Mouse (Mus musculus): Measurements from ENCODE around the gene Hal. TPM values are rescaled to one million over a fixed set of nuclear protein-coding genes. Genes with fewer than 3 reads are reported as not detected.
"Not testable (repeated sequence)": the region's sequence is repeated elsewhere in the genome, so short reads cannot be mapped to it uniquely, and the experiment has no call there.

Hal gene
- polyA plus RNA-seq, 1 experiment from 2014 or later: not detected

- H3K27me3 ChIP-seq (ENCODE audit: control insufficient read depth, insufficient read depth, low read length): no peaks in the 10 kb centered on the region; the same call in 1 of the 2 replicates
- DNase-seq (ENCODE audit: low spot score, missing footprints) (no peak), ATAC-seq (ENCODE audit: low FRiP score) (no peak)
- no peak overlapping the region for H3K27ac ChIP-seq (ENCODE audit: low read depth, low read length)
- H3K9me3 ChIP-seq (ENCODE audit: control insufficient read depth, low read length): no peaks in the 10 kb centered on the region
- no peak overlapping the region for H3K4me3 ChIP-seq (ENCODE audit: low read depth, low read length)
- no peak overlapping the region for H3K9ac ChIP-seq (ENCODE audit: low read length)
- peaks cover 4% of the 10 kb centered on the region; the same call in 1 of the 2 replicates for H3K4me1 ChIP-seq (ENCODE audit: control insufficient read depth, insufficient read depth, low read length)
- no peak overlapping the region for H3K4me2 ChIP-seq
- WGBS: 53% methylated on average over 6 of the region's 6 CpGs
- no peaks in the 10 kb centered on the region for H3K36me3 ChIP-seq (ENCODE audit: control insufficient read depth, insufficient read depth, low read length)
Measured at GRCm38 (mm10) chr10:93543176-93543575, 54.6 kb downstream of the Hal start.

GRCm38 (mm10) chr10:93544172-93544571 lies 55.6 kb downstream of the Hal start:
- Histone ChIP-seq H3K4me3 (ENCODE audit: low read depth, low read length) (no peak overlapping the region), H3K9me3 (ENCODE audit: control insufficient read depth, low read length) (no peaks in the 10 kb centered on the region), H3K4me2 (no peak overlapping the region), H3K4me1 (ENCODE audit: control insufficient read depth, insufficient read depth, low read length) (peaks cover 4% of the 10 kb centered on the region; the same call in 1 of the 2 replicates), H3K9ac (ENCODE audit: low read length) (no peak overlapping the region), H3K27me3 (ENCODE audit: control insufficient read depth, insufficient read depth, low read length) (no peaks in the 10 kb centered on the region), H3K36me3 (ENCODE audit: control insufficient read depth, insufficient read depth, low read length) (no peaks in the 10 kb centered on the region), H3K27ac (ENCODE audit: low read depth, low read length) (no peak overlapping the region)
- no peak for DNase-seq (ENCODE audit: low spot score, missing footprints)
- 79% methylated on average over 5 of the region's 5 CpGs for WGBS
- ATAC-seq (ENCODE audit: low FRiP score): no peak

- H3K9me3 ChIP-seq (ENCODE audit: control insufficient read depth, low read length): no peaks in the 10 kb centered on the region
- H3K9ac ChIP-seq (ENCODE audit: low read length): no peak overlapping the region
- WGBS: 92% methylated on average over 4 of the region's 4 CpGs
- no peak for DNase-seq (ENCODE audit: low spot score, missing footprints)
- no peaks in the 10 kb centered on the region for H3K4me1 ChIP-seq (ENCODE audit: control insufficient read depth, insufficient read depth, low read length)
- no peak overlapping the region for H3K4me2 ChIP-seq
- no peak overlapping the region for H3K27ac ChIP-seq (ENCODE audit: low read depth, low read length)
- no peaks in the 10 kb centered on the region for H3K36me3 ChIP-seq (ENCODE audit: control insufficient read depth, insufficient read depth, low read length)
- no peak overlapping the region for H3K4me3 ChIP-seq (ENCODE audit: low read depth, low read length)
- H3K27me3 ChIP-seq (ENCODE audit: control insufficient read depth, insufficient read depth, low read length): no peaks in the 10 kb centered on the region
- no peak for ATAC-seq (ENCODE audit: low FRiP score)
Measured at GRCm38 (mm10) chr10:93547741-93548270, 59.2 kb downstream of the Hal start.

GRCm38 (mm10) chr10:93548991-93549390 lies 60.4 kb downstream of the Hal start:
- Histone ChIP-seq H3K9me3 (ENCODE audit: control insufficient read depth, low read length) (no peaks in the 10 kb centered on the region), H3K9ac (ENCODE audit: low read length) (no peak overlapping the region), H3K4me3 (ENCODE audit: low read depth, low read length) (no peak overlapping the region), H3K27ac (ENCODE audit: low read depth, low read length) (no peak overlapping the region), H3K4me2 (no peak overlapping the region), H3K27me3 (ENCODE audit: control insufficient read depth, insufficient read depth, low read length) (no peaks in the 10 kb centered on the region), H3K4me1 (ENCODE audit: control insufficient read depth, insufficient read depth, low read length) (no peaks in the 10 kb centered on the region), H3K36me3 (ENCODE audit: control insufficient read depth, insufficient read depth, low read length) (no peaks in the 10 kb centered on the region)
- ATAC-seq (ENCODE audit: low FRiP score) (peak; percentile 65), DNase-seq (ENCODE audit: low spot score, missing footprints) (peak; percentile 98)
- 12% methylated on average over 7 of the region's 7 CpGs for WGBS

- Histone ChIP-seq H3K36me3 (ENCODE audit: control insufficient read depth, insufficient read depth, low read length) (no peaks in the 10 kb centered on the region), H3K27ac (ENCODE audit: low read depth, low read length) (no peak overlapping the region), H3K4me2 (no peak overlapping the region), H3K27me3 (ENCODE audit: control insufficient read depth, insufficient read depth, low read length) (no peaks in the 10 kb centered on the region), H3K9ac (ENCODE audit: low read length) (no peak overlapping the region), H3K4me3 (ENCODE audit: low read depth, low read length) (no peak overlapping the region), H3K4me1 (ENCODE audit: control insufficient read depth, insufficient read depth, low read length) (no peaks in the 10 kb centered on the region), H3K9me3 (ENCODE audit: control insufficient read depth, low read length) (no peaks in the 10 kb centered on the region)
- ATAC-seq (ENCODE audit: low FRiP score) (no peak), DNase-seq (ENCODE audit: low spot score, missing footprints) (no peak)
- WGBS: 90% methylated on average over 10 of the region's 10 CpGs
Measured at GRCm38 (mm10) chr10:93549821-93550220, 61.3 kb downstream of the Hal start.

GRCm38 (mm10) chr10:93552596-93552995 lies 64.0 kb downstream of the Hal start:
- Histone ChIP-seq H3K4me1 (ENCODE audit: control insufficient read depth, insufficient read depth, low read length) (no peaks in the 10 kb centered on the region), H3K4me2 (no peak overlapping the region), H3K9ac (ENCODE audit: low read length) (no peak overlapping the region), H3K27me3 (ENCODE audit: control insufficient read depth, insufficient read depth, low read length) (no peaks in the 10 kb centered on the region), H3K4me3 (ENCODE audit: low read depth, low read length) (no peak overlapping the region), H3K27ac (ENCODE audit: low read depth, low read length) (no peak overlapping the region), H3K9me3 (ENCODE audit: control insufficient read depth, low read length) (no peaks in the 10 kb centered on the region), H3K36me3 (ENCODE audit: control insufficient read depth, insufficient read depth, low read length) (no peaks in the 10 kb centered on the region)
- ATAC-seq (ENCODE audit: low FRiP score) (no peak), DNase-seq (ENCODE audit: low spot score, missing footprints) (no peak)
- 87% methylated on average over 8 of the region's 8 CpGs for WGBS

- ATAC-seq (ENCODE audit: low FRiP score); H3K4me2 ChIP-seq; H3K4me3 ChIP-seq (ENCODE audit: low read depth, low read length); H3K27ac ChIP-seq (ENCODE audit: low read depth, low read length); H3K9me3 ChIP-seq (ENCODE audit: control insufficient read depth, low read length); H3K9ac ChIP-seq (ENCODE audit: low read length); H3K36me3 ChIP-seq (ENCODE audit: control insufficient read depth, insufficient read depth, low read length); H3K27me3 ChIP-seq (ENCODE audit: control insufficient read depth, insufficient read depth, low read length); H3K4me1 ChIP-seq (ENCODE audit: control insufficient read depth, insufficient read depth, low read length): not testable (repeated sequence)
- 70% methylated on average over 2 of the region's 2 CpGs for WGBS
- peak; percentile 75 for DNase-seq (ENCODE audit: low spot score, missing footprints)
Measured at GRCm38 (mm10) chr10:93557971-93558370, 69.4 kb downstream of the Hal start.

GRCm38 (mm10) chr10:93559786-93560185 lies 71.2 kb downstream of the Hal start:
- Histone ChIP-seq H3K4me1 (ENCODE audit: control insufficient read depth, insufficient read depth, low read length) (no peaks in the 10 kb centered on the region), H3K36me3 (ENCODE audit: control insufficient read depth, insufficient read depth, low read length) (no peaks in the 10 kb centered on the region), H3K4me2 (no peak overlapping the region), H3K27ac (ENCODE audit: low read depth, low read length) (no peak overlapping the region), H3K4me3 (ENCODE audit: low read depth, low read length) (no peak overlapping the region), H3K9me3 (ENCODE audit: control insufficient read depth, low read length) (no peaks in the 10 kb centered on the region), H3K9ac (ENCODE audit: low read length) (no peak overlapping the region), H3K27me3 (ENCODE audit: control insufficient read depth, insufficient read depth, low read length) (no peaks in the 10 kb centered on the region)
- no peak; the same call in 1 of the 2 replicates for ATAC-seq (ENCODE audit: low FRiP score)
- WGBS: 54% methylated on average over 9 of the region's 9 CpGs
- no peak for DNase-seq (ENCODE audit: low spot score, missing footprints)

GRCm38 (mm10) chr10:93564518-93565090 lies 76.0 kb downstream of the Hal start:
- no peak for ATAC-seq (ENCODE audit: low FRiP score)
- Histone ChIP-seq H3K4me1 (ENCODE audit: control insufficient read depth, insufficient read depth, low read length) (no peaks in the 10 kb centered on the region), H3K27ac (ENCODE audit: low read depth, low read length) (no peak overlapping the region), H3K36me3 (ENCODE audit: control insufficient read depth, insufficient read depth, low read length) (no peaks in the 10 kb centered on the region), H3K9me3 (ENCODE audit: control insufficient read depth, low read length) (no peaks in the 10 kb centered on the region), H3K4me3 (ENCODE audit: low read depth, low read length) (no peak overlapping the region), H3K9ac (ENCODE audit: low read length) (no peak overlapping the region), H3K27me3 (ENCODE audit: control insufficient read depth, insufficient read depth, low read length) (no peaks in the 10 kb centered on the region), H3K4me2 (no peak overlapping the region)
- DNase-seq (ENCODE audit: low spot score, missing footprints): no peak
- WGBS: 90% methylated on average over 14 of the region's 14 CpGs
